Mouse (Mus musculus) cerebellum, adult 2 months (tissue): ENCODE data around the gene Gm10563.

Experiments used
- CTCF ChIP-seq: fragments of 200-500 bp; IDR thresholded peaks from 2 replicates; pipeline ENCODE4 v1.5.1; 2011; ENCODE audit warnings: low read depth, mild to moderate bottlenecking, control low read depth, low read length, moderate library complexity, borderline replicate concordance; ENCODE audit not compliant: insufficient read depth
- POLR2A ChIP-seq: fragments of 200-500 bp; IDR thresholded peaks from 2 replicates; pipeline ENCODE4 v1.6.1; 2011; ENCODE audit warnings: low read length, control low read depth, borderline replicate concordance; ENCODE audit not compliant: insufficient read depth

- TF ChIP-seq CTCF (no peak), POLR2A (no peak)
These were observed 55.9 kb downstream of the Gm10563 start for GRCm38 (mm10) chr4:155589356-155589755.
